Mouse (Mus musculus) midbrain, embryonic 16.5 days (tissue): Measurements from ENCODE around the gene Znrd1. TPM values are rescaled to one million over a fixed set of nuclear protein-coding genes. Genes with fewer than 3 reads are reported as not detected.

Experiments used
- ATAC-seq: fragments of 200-750 bp; cut with Nextera tagmentation; 2 replicates; pipeline ENCODE4 v1.8.0; 2017; ENCODE audit warnings: moderate TSS enrichment
- H3K27ac ChIP-seq: fragments of 300-500 bp; sonication (generic); 2 replicates; pipeline ENCODE4 v1.5.1; 2014; ENCODE audit warnings: mild to moderate bottlenecking, low read length, mixed read lengths
- H3K27me3 ChIP-seq: fragments of 300-500 bp; sonication (generic); 2 replicates; pipeline ENCODE4 v1.6.1; 2014; ENCODE audit warnings: low read depth, low read length, mixed read lengths; ENCODE audit not compliant: control insufficient read depth, insufficient read depth
- H3K36me3 ChIP-seq: fragments of 300-500 bp; sonication (generic); 2 replicates; pipeline ENCODE4 v1.6.1; 2014; ENCODE audit warnings: mild to moderate bottlenecking, low read length, moderate library complexity, mixed read lengths; ENCODE audit not compliant: control insufficient read depth, insufficient read depth
- H3K4me1 ChIP-seq: fragments of 300-500 bp; sonication (generic); 2 replicates; pipeline ENCODE4 v1.6.1; 2014; ENCODE audit warnings: mild to moderate bottlenecking, low read length, mixed read lengths; ENCODE audit not compliant: control insufficient read depth, insufficient read depth
- H3K4me2 ChIP-seq: fragments of 300-500 bp; sonication (generic); 2 replicates; pipeline ENCODE4 v1.6.1; 2014; ENCODE audit warnings: mild to moderate bottlenecking, low read length, mixed read lengths
- H3K4me3 ChIP-seq: fragments of 300-500 bp; sonication (generic); 2 replicates; pipeline ENCODE4 v1.5.1; 2014; ENCODE audit warnings: low read depth, mild to moderate bottlenecking, low read length, moderate library complexity, mixed read lengths
- H3K9ac ChIP-seq: fragments of 300-500 bp; sonication (generic); 2 replicates; pipeline ENCODE4 v1.6.1; 2014; ENCODE audit warnings: low read depth, low read length, mixed read lengths
- H3K9me3 ChIP-seq: fragments of 300-500 bp; sonication (generic); replicated peaks from 2 replicates; pipeline ENCODE4 v1.6.1; 2014; ENCODE audit warnings: mild to moderate bottlenecking, low read length, mixed read lengths; ENCODE audit not compliant: control insufficient read depth, poor library complexity, severe bottlenecking
- WGBS: fragments of 180-500 bp; shearing (Covaris S2); extraction: QIAGEN DNeasy Blood & Tissue Kit; methylation state at CpG from one replicate; pipeline ENCODE4 v1.1.7; 2014; 5-methylcytosine and 5-hydroxymethylcytosine counted together
- polyA plus RNA-seq: library from polyadenylated mRNA; unstranded; fragments of >200 nt; fragmentation: Nextera tagmentation; extraction: Ambion mirVana; gene quantifications from 2 replicates; pipeline ENCODE4 v1.2.1, GENCODE M21; 2015

The Znrd1 gene
- polyA plus RNA-seq: 47.3 and 52.3 TPM in 2 replicates

DNA sequence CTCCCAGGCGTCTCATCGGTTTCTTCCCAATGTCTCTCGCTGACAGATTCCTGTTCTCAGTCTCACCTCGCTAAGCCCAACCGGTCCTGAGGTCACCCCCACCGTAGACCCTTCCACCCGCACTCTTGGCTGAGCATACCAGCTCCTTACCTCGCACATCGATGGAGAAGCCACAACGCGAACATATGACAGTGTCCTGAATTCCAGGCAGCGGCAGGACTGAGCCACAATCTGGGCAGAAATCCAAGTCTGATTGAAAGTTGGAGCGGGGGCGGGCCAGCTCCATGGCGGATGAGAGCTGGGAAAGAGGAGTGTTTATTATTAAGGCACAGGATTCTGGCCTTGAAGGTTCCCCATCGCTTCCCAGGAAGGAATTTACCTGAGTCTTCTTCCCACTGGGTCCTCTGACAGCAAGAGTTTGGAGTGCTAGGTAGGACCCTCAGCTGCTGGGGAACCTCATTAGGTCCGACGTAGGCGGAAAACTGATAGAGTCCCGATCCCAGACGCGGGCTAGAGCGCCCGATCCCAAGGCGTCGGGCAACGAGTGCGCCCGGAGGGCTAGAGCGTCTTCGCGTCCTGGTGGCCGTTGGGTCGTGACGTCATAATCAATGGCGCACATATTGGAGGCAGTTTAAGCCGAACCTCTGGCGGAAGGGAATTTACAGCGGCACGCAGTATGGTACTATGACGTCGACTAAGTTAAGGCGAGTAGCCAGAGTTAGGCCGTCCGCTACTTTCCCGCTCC lies at the start of gene Znrd1, which contains the start of gene Znrd1as:
Znrd1 (minus strand) TSS at position 561 of the 745 bp plus-strand sequence.
Znrd1as (plus strand) TSS at position 594 of the 745 bp plus-strand sequence.
- Histone ChIP-seq H3K4me3 (peak within 1 kb of the TSS; percentile 74), H3K9me3 (no peaks in the 10 kb centered on the region), H3K27me3 (no peaks in the 10 kb centered on the region), H3K27ac (peak within 1 kb of the TSS; percentile 78), H3K9ac (peak within 1 kb of the TSS; percentile 78), H3K36me3 (no peaks in the 10 kb centered on the region), H3K4me2 (peak within 1 kb of the TSS; percentile 85), H3K4me1 (peaks cover 13% of the 10 kb centered on the region)
- peak; percentile 97 for ATAC-seq
- WGBS: under 1% methylated on average over 46 of the region's 46 CpGs

DNA sequence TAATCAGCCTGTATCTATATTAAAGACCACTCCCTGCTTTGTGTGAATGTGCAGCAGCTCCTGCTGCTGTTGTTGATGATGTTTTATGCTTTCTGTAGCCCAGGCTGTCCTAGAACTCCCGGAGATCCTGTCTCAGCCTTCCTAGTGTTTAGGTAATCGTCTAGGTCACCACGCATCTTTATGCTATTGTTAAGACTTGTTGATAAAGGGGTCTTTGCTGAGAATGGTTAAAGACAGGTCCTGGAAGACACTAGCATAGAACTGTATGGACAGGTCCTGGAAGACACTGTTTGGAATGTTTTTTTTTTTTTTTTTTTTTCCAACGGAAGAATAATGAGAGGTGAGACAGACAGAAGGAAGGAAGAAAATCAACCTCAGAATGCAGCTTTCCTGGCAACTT lies 45.0 kb upstream of the Znrd1 start:
- peak; percentile 49 for ATAC-seq
- Histone ChIP-seq H3K9ac (peak overlapping the region; percentile 99), H3K27ac (peak overlapping the region; percentile 96), H3K36me3 (peaks cover 23% of the 10 kb centered on the region), H3K4me2 (peak overlapping the region; percentile 70), H3K4me3 (peak overlapping the region; percentile 77), H3K27me3 (no peaks in the 10 kb centered on the region), H3K9me3 (no peaks in the 10 kb centered on the region), H3K4me1 (peaks cover 23% of the 10 kb centered on the region)
- WGBS: 12% methylated on average over 4 of the region's 4 CpGs

DNA sequence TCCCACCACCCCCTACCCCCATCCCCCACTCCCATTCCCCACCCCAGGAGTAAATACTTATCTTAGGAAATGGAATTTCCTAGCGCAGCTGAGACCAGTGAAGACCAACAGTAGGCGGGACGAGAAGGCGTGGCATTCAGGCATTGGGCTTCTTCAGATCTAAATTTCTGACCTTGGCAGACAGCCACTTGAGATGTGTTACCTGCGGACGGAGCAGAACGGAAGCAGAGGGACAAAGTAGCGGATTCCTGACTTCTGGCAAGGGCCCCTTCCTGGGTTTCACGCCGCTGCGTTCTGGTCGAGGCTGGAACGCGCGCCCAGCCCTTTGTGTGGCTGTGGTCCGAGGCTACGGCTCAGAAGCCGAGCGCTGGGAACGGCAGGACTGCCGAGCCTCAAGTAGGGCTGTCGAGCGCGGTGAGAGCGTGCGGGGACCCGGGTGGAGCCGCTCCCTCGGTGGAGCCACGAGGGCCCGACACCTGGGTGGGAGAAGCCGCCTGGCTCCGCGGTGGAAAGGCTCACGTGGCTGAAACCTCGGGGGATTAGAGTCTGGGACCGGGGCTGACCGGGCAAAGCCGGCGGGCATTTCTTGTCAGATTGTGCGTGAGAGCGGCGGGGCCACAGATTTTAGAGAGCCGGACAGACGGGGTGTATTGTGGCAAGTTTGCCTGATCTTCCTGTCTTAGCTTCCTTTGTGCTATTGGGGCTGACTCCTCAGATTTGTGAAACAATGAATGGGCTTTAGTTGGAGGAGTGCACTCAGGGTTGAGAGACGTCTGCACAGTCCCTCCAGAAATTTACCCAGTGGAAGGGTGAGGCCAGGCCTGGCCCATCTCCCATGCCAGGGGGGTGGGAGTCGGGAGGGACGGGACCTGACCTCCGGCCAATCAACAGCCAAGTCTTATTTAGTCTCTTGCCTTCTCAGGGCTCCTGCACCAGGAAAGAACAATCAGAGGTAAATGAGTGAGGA lies 44.3 kb upstream of the Znrd1 start:
- Histone ChIP-seq H3K9ac (peak overlapping the region; percentile 99), H3K9me3 (no peaks in the 10 kb centered on the region), H3K4me3 (peak overlapping the region; percentile 77), H3K4me1 (peaks cover 23% of the 10 kb centered on the region), H3K36me3 (peaks cover 19% of the 10 kb centered on the region), H3K27ac (peak overlapping the region; percentile 96), H3K27me3 (no peaks in the 10 kb centered on the region), H3K4me2 (peak overlapping the region; percentile 70)
- under 1% methylated on average over 49 of the region's 49 CpGs for WGBS
- ATAC-seq: peak; percentile 86

DNA sequence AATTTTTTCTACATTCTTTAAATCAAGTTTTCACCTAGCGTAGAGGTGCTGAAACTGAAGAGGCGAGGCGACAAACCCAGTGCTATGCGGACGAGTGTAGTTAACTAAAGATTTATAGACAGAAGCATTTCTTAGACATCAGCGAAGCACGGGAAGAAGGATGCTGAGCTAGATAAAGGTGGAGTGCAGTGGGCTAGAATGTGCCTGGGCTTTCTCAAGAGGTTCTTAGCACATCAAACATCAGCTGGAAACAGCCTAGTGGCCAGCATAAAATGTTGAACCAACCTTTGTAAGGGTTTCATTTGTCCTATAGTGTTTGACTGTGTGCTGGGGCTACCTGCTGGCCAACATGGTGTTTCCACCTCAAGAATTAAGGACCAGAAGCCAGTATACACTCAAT lies 42.5 kb upstream of the Znrd1 start, which contains the start of gene Zfp57:
Zfp57 (plus strand) TSS at position 301 of the 400 bp plus-strand sequence.
- 97% methylated on average over 7 of the region's 7 CpGs for WGBS
- Histone ChIP-seq H3K9ac (no peak within 1 kb of the TSS), H3K4me3 (peak within 1 kb of the TSS; percentile 77), H3K27ac (peak within 1 kb of the TSS; percentile 58), H3K27me3 (no peaks in the 10 kb centered on the region), H3K36me3 (peaks cover 7% of the 10 kb centered on the region), H3K4me2 (peak within 1 kb of the TSS; percentile 70), H3K4me1 (peaks cover 19% of the 10 kb centered on the region), H3K9me3 (no peaks in the 10 kb centered on the region)
- no peak for ATAC-seq

DNA sequence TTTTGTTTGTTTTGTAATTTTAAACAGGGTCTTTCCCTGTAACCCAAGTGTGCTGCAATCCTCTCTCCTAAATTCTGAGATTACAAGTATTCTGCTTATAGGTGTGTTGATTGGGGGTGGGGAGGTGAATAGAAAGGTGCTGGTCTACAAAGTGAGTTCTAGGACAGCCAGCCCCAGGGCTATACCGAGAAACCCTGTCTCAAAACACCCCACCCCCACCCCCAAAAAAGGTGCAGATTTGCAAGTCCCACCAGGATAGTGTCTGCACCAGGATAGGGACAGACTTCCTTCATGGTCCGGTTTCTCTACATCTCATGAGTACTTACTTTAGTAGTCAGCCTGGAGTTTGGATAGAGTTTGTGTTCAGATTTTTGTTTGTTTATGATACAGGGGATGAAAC lies 40.1 kb upstream of the Znrd1 start:
- Histone ChIP-seq H3K27ac (no peak overlapping the region), H3K36me3 (no peaks in the 10 kb centered on the region), H3K4me3 (no peak overlapping the region), H3K4me1 (peaks cover 2% of the 10 kb centered on the region; the same call in 1 of the 2 replicates), H3K27me3 (no peaks in the 10 kb centered on the region), H3K9me3 (no peaks in the 10 kb centered on the region), H3K4me2 (no peak overlapping the region), H3K9ac (no peak overlapping the region)
- no peak for ATAC-seq
- WGBS: 71% methylated on average over 2 of the region's 2 CpGs

DNA sequence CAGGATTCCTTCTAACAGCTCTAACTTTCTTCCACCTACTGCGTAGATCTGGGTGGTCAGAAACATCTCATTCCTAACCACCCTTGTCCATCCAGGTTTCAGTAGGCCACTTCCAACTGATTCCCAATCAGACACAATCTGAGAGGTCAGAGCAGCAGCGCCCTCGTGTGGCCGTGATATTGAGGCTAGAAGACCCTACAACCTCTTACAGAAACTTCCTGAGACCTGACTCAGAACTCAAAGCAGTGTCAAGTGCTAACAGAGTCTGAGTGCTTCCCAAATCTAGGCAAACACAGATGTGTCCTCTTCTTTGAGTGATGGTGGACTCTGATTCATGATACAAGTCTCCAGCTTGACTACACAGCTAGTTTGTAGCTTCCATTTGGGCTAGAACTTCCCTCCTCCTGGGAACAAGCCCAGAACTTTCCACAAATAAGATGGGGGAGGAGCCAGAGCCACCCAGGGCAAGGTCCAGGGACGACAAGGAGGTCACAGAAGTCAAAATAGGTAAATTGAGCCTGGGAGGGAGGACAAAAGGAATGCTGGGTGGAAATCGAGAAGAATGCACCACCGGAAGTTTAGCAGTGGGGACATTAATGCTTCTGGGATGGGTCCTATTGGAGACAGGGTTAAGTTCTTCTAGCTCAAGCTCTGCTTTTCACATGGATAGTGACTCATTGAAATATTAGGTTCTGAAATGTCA lies 38.8 kb upstream of the Znrd1 start:
- H3K4me3 ChIP-seq: no peak overlapping the region
- no peak overlapping the region for H3K9ac ChIP-seq
- no peak overlapping the region for H3K27ac ChIP-seq
- 0 out of 2 replicates have a peak, but pooled peaks have one; percentile 21 for ATAC-seq
- H3K4me2 ChIP-seq: no peak overlapping the region
- H3K9me3 ChIP-seq: no peaks in the 10 kb centered on the region
- H3K4me1 ChIP-seq: peaks cover 2% of the 10 kb centered on the region; the same call in 1 of the 2 replicates
- WGBS: 31% methylated on average over 7 of the region's 7 CpGs
- no peaks in the 10 kb centered on the region for H3K36me3 ChIP-seq
- H3K27me3 ChIP-seq: no peaks in the 10 kb centered on the region

DNA sequence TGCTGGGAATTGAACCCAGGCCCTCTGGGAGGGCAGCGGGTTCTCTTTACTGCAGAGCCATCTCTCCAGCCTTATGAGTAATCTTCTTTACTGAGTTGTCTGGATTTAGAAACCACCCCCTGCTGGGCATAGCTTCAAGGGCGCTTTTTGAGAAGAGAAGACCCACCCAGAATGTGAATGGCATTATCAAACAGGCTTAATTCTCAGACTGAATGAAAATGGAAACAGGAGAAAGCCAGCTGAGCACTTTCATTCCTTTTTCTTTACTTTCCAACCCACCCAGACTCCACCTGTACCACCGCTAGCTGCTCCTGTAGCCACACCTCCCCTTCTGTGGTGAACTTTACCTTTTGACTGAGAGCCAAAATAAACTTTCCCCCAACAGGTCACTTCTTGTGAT lies 37.1 kb upstream of the Znrd1 start:
- Histone ChIP-seq H3K4me3 (no peak overlapping the region), H3K27ac (no peak overlapping the region), H3K36me3 (no peaks in the 10 kb centered on the region), H3K4me1 (no peaks in the 10 kb centered on the region), H3K9me3 (no peaks in the 10 kb centered on the region), H3K9ac (no peak overlapping the region), H3K27me3 (no peaks in the 10 kb centered on the region), H3K4me2 (no peak overlapping the region)
- 56% methylated on average over 3 of the region's 3 CpGs for WGBS
- ATAC-seq: no peak

DNA sequence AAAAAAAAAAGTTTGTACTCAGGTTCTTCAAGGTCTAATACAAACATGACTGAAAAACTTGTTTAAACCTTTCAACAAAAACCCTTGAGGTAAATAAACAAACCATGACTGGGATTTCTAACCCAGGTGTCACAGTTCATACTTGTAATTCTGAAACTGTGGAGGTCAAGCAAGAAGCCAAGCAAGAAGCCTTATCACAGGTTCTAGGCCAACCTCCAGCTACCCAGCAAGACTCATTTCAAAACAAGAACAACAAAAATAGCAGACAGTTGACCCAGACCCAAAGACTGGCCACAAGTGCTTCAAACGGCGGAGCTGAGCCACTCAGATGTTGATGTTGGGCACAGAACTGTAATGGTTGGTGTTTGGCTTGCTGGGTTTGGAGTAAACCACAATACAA lies 36.2 kb upstream of the Znrd1 start:
- Histone ChIP-seq H3K4me3 (no peak overlapping the region), H3K4me2 (no peak overlapping the region), H3K9ac (no peak overlapping the region), H3K9me3 (no peaks in the 10 kb centered on the region), H3K27ac (no peak overlapping the region), H3K36me3 (no peaks in the 10 kb centered on the region), H3K4me1 (no peaks in the 10 kb centered on the region), H3K27me3 (peaks cover 2% of the 10 kb centered on the region; the same call in 1 of the 2 replicates)
- ATAC-seq: no peak
- WGBS: 95% methylated on average over 2 of the region's 2 CpGs
